Mouse (Mus musculus) lung, embryonic 14.5 days (tissue): ENCODE results near the gene Ttc12. TPM values are rescaled to one million over a fixed set of nuclear protein-coding genes. Genes with fewer than 3 reads are reported as not detected.

Source experiments
- ATAC-seq: fragments of 200-750 bp; cut with Nextera tagmentation; 2 replicates; pipeline ENCODE4 v1.8.0; 2017; ENCODE audit warnings: mild to moderate bottlenecking, moderate TSS enrichment, moderate library complexity; ENCODE audit not compliant: insufficient read depth
- DNase-seq: peaks from one replicate; pipeline ENCODE4 v3.0.0-alpha.2; 2015
- H3K27ac ChIP-seq: fragments of 300-500 bp; sonication (generic); 2 replicates; pipeline ENCODE4 v1.5.1; 2014; ENCODE audit warnings: low read depth, mild to moderate bottlenecking, moderate library complexity
- H3K27me3 ChIP-seq: fragments of 300-500 bp; sonication (generic); 2 replicates; pipeline ENCODE4 v1.6.1; 2014; ENCODE audit warnings: low read length, control low read depth; ENCODE audit not compliant: insufficient read depth
- H3K36me3 ChIP-seq: fragments of 300-500 bp; sonication (generic); 2 replicates; pipeline ENCODE4 v1.6.1; 2014; ENCODE audit warnings: control low read depth; ENCODE audit not compliant: insufficient read depth
- H3K4me1 ChIP-seq: fragments of 300-500 bp; sonication (generic); 2 replicates; pipeline ENCODE4 v1.6.1; 2014; ENCODE audit warnings: antibody characterized with exemption, control low read depth; ENCODE audit not compliant: insufficient read depth
- H3K4me2 ChIP-seq: fragments of 300-500 bp; sonication (generic); 2 replicates; pipeline ENCODE4 v1.6.1; 2014; ENCODE audit warnings: mild to moderate bottlenecking
- H3K4me3 ChIP-seq: fragments of 300-500 bp; sonication (generic); 2 replicates; pipeline ENCODE4 v1.5.1; 2014; ENCODE audit warnings: low read depth, low read length
- H3K9ac ChIP-seq: fragments of 300-500 bp; sonication (generic); 2 replicates; pipeline ENCODE4 v1.6.1; 2014
- H3K9me3 ChIP-seq: fragments of 300-500 bp; sonication (generic); 2 replicates; pipeline ENCODE4 v1.6.1; 2016; ENCODE audit warnings: low read depth, low read length, control low read depth
- CTCF ChIP-seq: IDR thresholded peaks from 2 replicates; pipeline ENCODE4 v1.5.1; 2016; ENCODE audit warnings: antibody characterized with exemption, low read depth
- WGBS: fragments of 180-500 bp; shearing (Covaris S2); extraction: QIAGEN DNeasy Blood & Tissue Kit; methylation state at CpG from one replicate; pipeline ENCODE4 v1.1.7; 2014; 5-methylcytosine and 5-hydroxymethylcytosine counted together
- polyA plus RNA-seq: library from polyadenylated mRNA; unstranded; fragments of >200 nt; fragmentation: Nextera tagmentation; extraction: Ambion mirVana; gene quantifications from 2 replicates; pipeline ENCODE4 v1.2.1, GENCODE M21; 2014

Ttc12 gene
- polyA plus RNA-seq, 1 experiment from 2014 or later = 2.1 TPM

DNA sequence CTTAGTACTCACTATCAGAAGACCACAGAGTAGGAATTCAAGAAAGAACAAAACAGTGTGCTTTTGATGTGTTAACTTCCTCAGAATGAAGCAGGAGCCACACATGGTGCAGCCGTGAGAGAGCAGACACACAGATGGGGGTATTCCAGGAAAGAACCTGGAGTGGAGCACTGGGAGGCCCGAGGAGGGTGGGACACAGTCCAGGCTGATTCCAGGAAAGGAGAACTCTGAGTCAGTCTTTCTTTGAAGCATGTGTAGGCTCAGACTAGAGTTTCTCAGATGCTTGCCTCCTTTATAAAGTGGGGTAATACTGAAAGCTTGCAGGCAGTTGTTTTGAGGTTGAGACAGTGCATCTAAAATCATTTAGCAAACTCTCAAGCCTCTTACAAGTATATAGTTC is 93.8 kb downstream of the Ttc12 start:
- H3K9me3 ChIP-seq = no peaks in the 10 kb centered on the region
- no peak overlapping the region for H3K4me3 ChIP-seq
- H3K4me1 ChIP-seq = no peaks in the 10 kb centered on the region
- WGBS = 41% methylated on average over 2 of the region's 2 CpGs
- no peak overlapping the region for H3K27ac ChIP-seq
- no peaks in the 10 kb centered on the region for H3K36me3 ChIP-seq
- no peak for DNase-seq
- H3K9ac ChIP-seq = no peak overlapping the region
- ATAC-seq = no peak
- TF ChIP-seq CTCF = no peak
- H3K27me3 ChIP-seq = no peaks in the 10 kb centered on the region
- H3K4me2 ChIP-seq = no peak overlapping the region

Other genes starting within 250 kb of the Ttc12 start
- gene Gm4894, start 235.7 kb downstream of the Ttc12 start, polyA plus RNA-seq = not detected in 2 replicates
- gene Drd2, start 145.6 kb downstream of the Ttc12 start, polyA plus RNA-seq = not detected in 2 replicates
- gene Ankk1, start 59.2 kb downstream of the Ttc12 start, polyA plus RNA-seq = not detected in 2 replicates